Mouse (Mus musculus) testis, postnatal 14 days (tissue): ENCODE data around the gene M6pr.
"Not testable (repeated sequence)": the region's sequence is repeated elsewhere in the genome, so short reads cannot be mapped to it uniquely, and the experiment has no call there.

Experiments
- DNase-seq: peaks from one replicate; pipeline ENCODE4 v3.0.0; 2021; ENCODE audit warnings: low spot score

The M6pr gene

DNA sequence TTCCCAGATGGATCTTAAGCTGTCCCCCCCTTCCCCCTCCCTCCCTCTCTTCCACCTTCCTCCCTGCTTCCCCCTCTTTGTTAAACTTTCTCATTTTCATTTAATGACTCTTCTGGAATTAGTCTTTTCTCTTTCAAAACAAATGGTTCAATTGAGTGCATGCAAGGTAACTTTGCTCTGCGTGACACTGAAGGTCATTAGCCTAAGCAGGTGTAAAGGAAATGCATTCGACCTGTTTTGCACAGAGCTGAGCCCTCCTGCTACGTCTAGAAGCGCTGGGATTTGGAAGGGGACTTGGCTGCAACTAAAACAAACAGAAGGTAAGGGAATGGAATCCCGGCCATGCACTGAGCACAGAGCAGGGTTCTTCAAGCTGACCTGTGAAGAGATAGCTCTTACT, 33.6 kb downstream of the M6pr start:
- no peak for DNase-seq

GRCm38 (mm10) chr6:122343719-122344118, 35.2 kb downstream of the M6pr start:
- no peak for DNase-seq

DNA sequence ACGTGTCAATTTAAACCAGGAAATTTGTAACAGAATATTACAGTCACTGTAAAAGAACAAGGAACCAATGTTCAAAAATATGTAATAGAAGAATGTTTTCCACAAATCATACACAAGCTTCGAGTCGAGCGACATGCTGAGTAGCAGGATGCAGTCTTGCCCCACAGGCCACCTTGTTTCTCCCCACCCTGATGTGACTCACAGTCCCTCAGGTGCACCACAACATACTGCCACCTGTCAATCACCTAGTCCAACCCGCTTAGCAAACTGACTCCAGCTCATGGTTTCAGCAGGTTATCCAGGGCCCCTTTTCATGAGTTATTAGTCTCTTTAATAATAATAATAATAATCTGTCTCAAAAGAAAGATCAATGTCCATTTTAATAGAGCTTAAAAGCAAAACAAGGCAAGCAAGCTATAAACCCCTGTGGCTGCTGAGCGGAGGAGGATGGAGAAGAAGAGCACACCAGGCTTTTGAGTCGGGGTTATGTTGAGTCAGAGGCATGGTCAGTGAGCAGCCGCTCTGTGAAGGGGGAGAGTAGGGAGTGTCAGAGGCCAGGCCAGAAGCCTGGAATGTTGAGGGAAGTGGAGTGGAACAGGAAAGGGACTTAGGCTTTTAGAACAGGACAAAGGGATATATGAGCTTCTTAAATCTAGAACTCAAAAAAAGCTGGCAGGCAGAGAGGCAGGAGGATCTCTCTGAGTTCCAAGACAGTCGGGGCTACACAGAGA, 36.0 kb downstream of the M6pr start:
- no peak for DNase-seq

DNA sequence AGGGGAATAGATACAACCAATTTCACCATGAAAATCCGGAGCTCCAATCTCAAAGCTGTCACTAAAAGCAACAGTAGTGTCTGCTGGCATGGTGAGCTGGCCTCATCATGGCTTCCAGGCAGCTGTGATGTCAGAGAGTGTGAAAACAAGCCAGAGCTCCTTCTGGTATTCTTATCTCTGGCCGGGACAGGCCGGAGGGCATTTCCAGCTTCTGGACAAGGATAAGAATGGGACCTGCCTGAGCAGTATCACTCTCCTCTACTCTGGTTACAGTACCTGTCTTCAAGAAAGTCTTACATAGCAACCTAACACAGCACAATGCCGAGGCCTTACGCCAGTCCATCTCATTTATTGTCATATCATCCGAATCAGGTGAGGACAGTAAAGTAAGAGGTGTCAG, 37.2 kb downstream of the M6pr start:
- no peak for DNase-seq

GRCm38 (mm10) chr6:122346399-122346798, 37.9 kb downstream of the M6pr start:
- no peak for DNase-seq

- not testable (repeated sequence) for DNase-seq
Observed at GRCm38 (mm10) chr6:122347326-122347725, 38.8 kb downstream of the M6pr start.

GRCm38 (mm10) chr6:122355909-122356308, 47.4 kb downstream of the M6pr start:
- DNase-seq = no peak

- no peak for DNase-seq
Observed at GRCm38 (mm10) chr6:122357089-122357488, 48.6 kb downstream of the M6pr start.

GRCm38 (mm10) chr6:122365706-122366105, 57.2 kb downstream of the M6pr start:
- DNase-seq = no peak

DNA sequence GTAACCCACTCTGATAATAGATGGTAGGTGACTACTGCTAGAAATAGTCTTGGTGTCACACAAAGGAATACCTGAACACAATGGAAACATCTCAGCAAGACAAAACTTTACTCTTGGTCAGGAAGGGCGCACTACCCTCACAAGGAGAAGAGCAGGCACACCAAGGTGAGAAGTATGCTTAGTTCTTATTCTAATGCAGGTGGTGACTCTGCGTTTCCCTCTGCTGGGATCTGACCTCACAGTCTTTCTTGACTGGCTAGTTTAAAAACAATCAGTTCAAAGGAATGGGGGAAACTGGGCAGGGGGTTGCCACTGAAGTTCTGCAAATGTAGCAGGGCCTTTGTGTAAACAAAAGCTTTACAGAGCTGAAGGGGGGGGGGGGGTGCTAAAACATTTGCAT, 57.8 kb downstream of the M6pr start:
- no peak for DNase-seq

DNA sequence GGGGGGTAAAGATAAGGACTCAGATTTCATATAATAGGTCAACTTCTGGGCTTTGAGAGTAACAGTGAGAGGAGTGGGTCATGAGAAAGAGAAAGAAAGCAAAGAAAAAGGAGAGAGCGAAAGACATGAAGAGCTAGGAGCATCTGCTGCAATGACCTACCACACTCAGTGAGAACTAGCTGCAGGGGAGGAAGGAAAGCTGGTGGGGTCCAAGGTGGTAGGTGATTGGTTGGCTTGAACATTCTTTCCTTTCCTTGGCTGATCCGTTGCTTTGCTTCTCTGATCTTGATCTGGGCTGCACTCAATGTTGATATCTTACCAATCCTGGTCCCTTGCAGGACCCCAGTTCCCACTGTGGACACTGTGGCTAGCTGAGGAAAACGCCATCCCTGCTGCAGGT, 58.5 kb downstream of the M6pr start:
- DNase-seq = no peak
